Mouse (Mus musculus): ENCODE results near the gene Acot13. TPM values are rescaled to one million over a fixed set of nuclear protein-coding genes. Genes with fewer than 3 reads are reported as not detected.

The Acot13 gene
- total RNA-seq (2014; rRNA removed), result 25.0 and 29.1 TPM in 2 replicates
- 74.2 and 79.4 TPM in 2 replicates for polyA plus RNA-seq (2015; fragmentation: Nextera tagmentation; extraction: Ambion mirVana)

DNA sequence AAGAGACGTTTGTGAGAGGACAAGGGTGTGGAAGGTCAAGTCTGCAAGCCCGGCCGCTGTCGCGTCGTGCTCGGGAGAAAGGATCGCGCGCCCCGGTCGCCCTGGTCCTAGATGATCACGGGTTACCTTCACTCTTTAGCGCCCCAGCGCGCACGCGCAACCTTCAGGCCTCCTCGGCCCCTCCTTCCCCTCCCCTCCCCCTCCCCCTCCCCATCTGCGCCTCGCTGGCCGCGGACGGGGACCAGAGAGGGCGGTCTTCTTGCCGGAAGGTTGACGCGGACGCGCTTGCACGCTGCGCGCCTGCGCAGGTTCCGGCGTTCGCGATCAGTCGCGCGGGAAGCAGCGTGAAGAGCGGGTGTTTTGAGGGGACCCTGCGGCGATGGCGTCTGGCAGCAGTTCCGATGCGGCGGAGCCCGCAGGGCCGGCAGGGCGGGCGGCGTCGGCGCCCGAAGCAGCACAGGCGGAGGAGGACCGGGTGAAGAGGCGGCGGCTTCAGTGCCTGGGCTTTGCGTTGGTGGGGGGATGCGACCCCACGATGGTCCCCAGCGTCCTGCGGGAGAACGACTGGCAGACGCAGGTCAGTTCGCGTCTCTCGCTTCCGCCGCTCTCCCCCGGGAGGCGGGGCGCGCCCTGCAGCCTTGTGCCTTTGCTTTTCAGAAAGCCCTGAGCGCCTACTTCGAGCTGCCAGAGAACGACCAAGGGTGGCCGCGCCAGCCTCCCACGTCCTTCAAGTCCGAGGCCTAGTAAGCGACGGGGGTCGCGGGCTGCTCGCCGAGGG lies at the start of gene Acot13, which contains the start of gene Tdp2:
TSS of gene Acot13 (minus strand) at position 188 of the 778 bp plus-strand sequence.
TSS of gene Tdp2 (plus strand) at position 327 of the 778 bp plus-strand sequence.
- Histone ChIP-seq H3K4me3 (ENCODE audit: low read depth, low read length) (peak within 1 kb of the TSS; percentile 64), H3K9me3 (ENCODE audit: low read length) (no peaks in the 10 kb centered on the region), H3K4me1 (ENCODE audit: insufficient read depth) (peaks cover 21% of the 10 kb centered on the region; the same call in 1 of the 2 replicates), H3K27ac (ENCODE audit: low read depth, low read length) (peak within 1 kb of the TSS; percentile 86), H3K36me3 (ENCODE audit: insufficient read depth) (no peaks in the 10 kb centered on the region; the same call in 1 of the 2 replicates), H3K27me3 (ENCODE audit: insufficient read depth, low read length) (no peaks in the 10 kb centered on the region), H3K4me2 (ENCODE audit: low read depth) (peak within 1 kb of the TSS; percentile 83), H3K9ac (peak within 1 kb of the TSS; percentile 90)
- WGBS, result 1% methylated on average over 90 of the region's 90 CpGs
- peak; percentile 98 for DNase-seq
- TF ChIP-seq CTCF (IDR thresholded peaks at IDR 0.05; ENCODE audit: low read depth), result peak; percentile 27; the same call in 1 of the 2 replicates
- peak; percentile 99 for ATAC-seq

DNA sequence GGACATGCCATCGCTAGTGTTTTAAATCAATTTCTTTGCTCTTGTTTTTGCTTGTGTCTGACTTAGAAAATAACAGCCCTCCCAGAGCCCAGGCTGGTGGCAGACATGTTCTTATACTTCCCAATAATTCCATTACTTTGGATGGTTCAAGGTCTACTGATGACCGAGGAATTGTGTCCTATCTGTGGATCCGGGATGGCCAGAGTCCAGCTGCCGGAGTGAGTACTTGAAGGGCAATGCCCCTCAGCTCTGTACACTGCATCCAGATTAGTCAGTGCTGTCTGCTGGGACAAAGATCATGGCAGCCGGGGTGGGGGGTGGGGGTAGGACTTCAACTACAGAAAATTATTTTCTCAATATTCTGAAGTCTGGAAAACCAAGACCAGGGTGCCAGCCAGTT lies 49.4 kb upstream of the Acot13 start:
- H3K27ac ChIP-seq (ENCODE audit: low read depth, low read length), result no peak overlapping the region
- 95% methylated on average over 5 of the region's 5 CpGs for WGBS
- no peak overlapping the region for H3K4me3 ChIP-seq (ENCODE audit: low read depth, low read length)
- no peak overlapping the region for H3K9ac ChIP-seq
- no peaks in the 10 kb centered on the region for H3K4me1 ChIP-seq (ENCODE audit: insufficient read depth)
- H3K36me3 ChIP-seq (ENCODE audit: insufficient read depth), result peaks cover 11% of the 10 kb centered on the region
- H3K4me2 ChIP-seq (ENCODE audit: low read depth), result no peak overlapping the region
- H3K9me3 ChIP-seq (ENCODE audit: low read length), result peaks cover 4% of the 10 kb centered on the region; the same call in 1 of the 2 replicates
- TF ChIP-seq CTCF (IDR thresholded peaks at IDR 0.05; ENCODE audit: low read depth), result no peak
- ATAC-seq, result no peak
- no peak for DNase-seq
- H3K27me3 ChIP-seq (ENCODE audit: insufficient read depth, low read length), result no peaks in the 10 kb centered on the region

DNA sequence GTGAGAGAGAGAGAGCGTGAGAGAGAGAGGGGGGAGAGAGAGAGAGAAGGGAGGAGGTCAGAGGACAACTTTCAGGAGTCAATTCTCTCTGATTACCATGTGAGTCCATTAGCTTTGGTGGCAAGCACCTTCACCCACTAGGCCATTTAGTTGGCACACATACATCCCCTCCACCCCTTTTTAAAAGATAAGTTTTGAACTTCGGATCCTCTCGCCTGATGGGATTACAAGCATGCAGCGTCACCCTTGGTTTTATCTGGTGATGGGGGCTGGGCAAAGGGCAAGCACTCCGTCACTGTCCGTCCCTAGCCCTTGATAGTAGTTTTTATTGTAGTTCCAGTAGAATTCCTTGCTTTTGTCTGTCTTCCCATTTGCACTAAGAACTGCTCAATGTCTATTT lies 48.9 kb upstream of the Acot13 start:
- DNase-seq, result no peak
- no peak overlapping the region for H3K4me3 ChIP-seq (ENCODE audit: low read depth, low read length)
- H3K27me3 ChIP-seq (ENCODE audit: insufficient read depth, low read length), result no peaks in the 10 kb centered on the region
- WGBS, result 88% methylated on average over 6 of the region's 6 CpGs
- peaks cover 11% of the 10 kb centered on the region for H3K36me3 ChIP-seq (ENCODE audit: insufficient read depth)
- H3K9ac ChIP-seq, result no peak overlapping the region
- TF ChIP-seq CTCF (IDR thresholded peaks at IDR 0.05; ENCODE audit: low read depth), result no peak
- no peak overlapping the region for H3K27ac ChIP-seq (ENCODE audit: low read depth, low read length)
- peaks cover 4% of the 10 kb centered on the region; the same call in 1 of the 2 replicates for H3K9me3 ChIP-seq (ENCODE audit: low read length)
- no peak overlapping the region for H3K4me2 ChIP-seq (ENCODE audit: low read depth)
- no peaks in the 10 kb centered on the region for H3K4me1 ChIP-seq (ENCODE audit: insufficient read depth)
- ATAC-seq, result no peak

DNA sequence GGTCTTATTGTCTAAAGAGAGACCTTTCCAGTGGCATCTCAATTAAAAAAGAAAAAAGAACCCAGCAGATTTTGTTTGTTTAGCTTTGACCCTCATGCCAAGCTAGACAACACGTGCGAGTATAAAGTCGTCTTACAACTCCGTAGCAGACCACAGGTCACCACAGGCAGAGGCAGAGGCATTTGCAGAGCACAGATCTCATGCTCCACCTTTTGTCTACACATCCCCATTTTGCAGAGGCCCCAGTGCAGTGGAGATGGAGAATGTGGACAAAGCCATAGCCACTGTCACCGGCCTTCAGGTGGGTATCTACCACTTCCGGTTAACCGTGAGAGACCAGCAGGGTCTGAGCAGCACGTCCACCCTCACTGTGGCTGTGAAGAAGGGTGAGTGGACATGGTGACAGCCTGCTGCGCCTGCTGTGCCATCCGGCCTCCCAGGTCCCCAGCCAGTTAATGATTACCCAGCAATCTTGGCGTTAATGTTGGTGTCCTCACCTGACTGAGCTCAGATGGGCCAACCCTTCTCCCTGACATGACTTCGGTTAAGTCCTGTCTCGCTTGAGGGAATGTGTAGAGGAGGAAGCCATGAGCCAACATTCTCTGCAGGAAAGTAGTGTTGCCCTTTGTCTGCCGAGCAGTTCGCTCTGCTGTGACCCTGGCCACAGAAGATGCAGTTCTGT lies 48.2 kb upstream of the Acot13 start:
- H3K9ac ChIP-seq, result no peak overlapping the region
- peaks cover 4% of the 10 kb centered on the region; the same call in 1 of the 2 replicates for H3K9me3 ChIP-seq (ENCODE audit: low read length)
- no peaks in the 10 kb centered on the region for H3K27me3 ChIP-seq (ENCODE audit: insufficient read depth, low read length)
- 92% methylated on average over 15 of the region's 15 CpGs for WGBS
- TF ChIP-seq CTCF (IDR thresholded peaks at IDR 0.05; ENCODE audit: low read depth), result no peak
- ATAC-seq, result no peak
- H3K36me3 ChIP-seq (ENCODE audit: insufficient read depth), result peaks cover 11% of the 10 kb centered on the region
- no peak for DNase-seq
- H3K4me2 ChIP-seq (ENCODE audit: low read depth), result no peak overlapping the region
- no peak overlapping the region for H3K4me3 ChIP-seq (ENCODE audit: low read depth, low read length)
- no peak overlapping the region for H3K27ac ChIP-seq (ENCODE audit: low read depth, low read length)
- H3K4me1 ChIP-seq (ENCODE audit: insufficient read depth), result no peaks in the 10 kb centered on the region

DNA sequence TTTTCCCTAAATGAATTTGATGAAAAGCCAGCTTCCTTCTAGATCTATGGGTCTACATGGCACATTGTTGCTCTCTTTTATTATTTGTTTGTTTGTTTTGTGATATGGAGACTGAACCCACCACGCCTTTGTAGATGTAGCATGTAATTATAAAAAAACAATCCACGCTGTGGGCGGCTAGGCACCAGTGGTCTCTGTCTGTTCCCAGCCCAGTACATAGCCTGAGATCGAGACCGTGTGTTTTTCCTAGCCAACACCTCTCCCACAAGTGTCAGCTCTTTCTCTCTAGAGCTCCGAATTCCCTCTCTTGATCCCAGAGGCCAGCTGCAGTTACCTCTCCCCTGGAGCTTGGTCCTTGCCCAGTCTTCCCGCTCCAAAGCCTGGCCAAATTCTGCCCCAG lies 36.9 kb upstream of the Acot13 start:
- no peaks in the 10 kb centered on the region for H3K27me3 ChIP-seq (ENCODE audit: insufficient read depth, low read length)
- no peak overlapping the region for H3K4me2 ChIP-seq (ENCODE audit: low read depth)
- DNase-seq (no peak), ATAC-seq (no peak)
- peaks cover 17% of the 10 kb centered on the region; the same call in 1 of the 2 replicates for H3K36me3 ChIP-seq (ENCODE audit: insufficient read depth)
- WGBS, result 85% methylated on average over 7 of the region's 7 CpGs
- H3K27ac ChIP-seq (ENCODE audit: low read depth, low read length), result no peak overlapping the region
- H3K9me3 ChIP-seq (ENCODE audit: low read length), result no peaks in the 10 kb centered on the region
- H3K4me1 ChIP-seq (ENCODE audit: insufficient read depth), result no peaks in the 10 kb centered on the region
- no peak overlapping the region for H3K4me3 ChIP-seq (ENCODE audit: low read depth, low read length)
- no peak overlapping the region for H3K9ac ChIP-seq
- TF ChIP-seq CTCF (IDR thresholded peaks at IDR 0.05; ENCODE audit: low read depth), result no peak

DNA sequence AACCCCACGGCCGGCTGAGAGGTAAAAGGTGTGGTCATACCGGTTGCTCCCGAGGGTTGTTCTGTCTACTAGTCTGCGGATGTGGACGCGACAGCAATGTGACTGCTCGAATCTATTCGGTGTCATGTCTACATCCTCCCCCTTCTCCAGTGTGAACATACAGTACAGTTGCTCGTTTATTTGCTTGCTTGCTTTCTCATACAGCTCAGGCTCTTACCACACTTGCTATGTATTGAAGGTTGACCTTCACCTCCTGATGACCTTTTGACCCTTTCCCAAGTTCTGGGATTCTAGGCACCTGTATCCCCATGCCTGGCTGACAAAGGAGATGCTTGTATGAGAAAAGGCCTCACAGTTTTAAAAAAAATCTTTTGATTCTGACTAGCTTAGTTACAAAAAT lies 36.4 kb upstream of the Acot13 start:
- H3K4me1 ChIP-seq (ENCODE audit: insufficient read depth), result no peaks in the 10 kb centered on the region
- no peaks in the 10 kb centered on the region for H3K9me3 ChIP-seq (ENCODE audit: low read length)
- no peak for DNase-seq
- WGBS, result 95% methylated on average over 10 of the region's 10 CpGs
- no peak overlapping the region for H3K4me2 ChIP-seq (ENCODE audit: low read depth)
- no peak overlapping the region for H3K9ac ChIP-seq
- no peak for ATAC-seq
- H3K4me3 ChIP-seq (ENCODE audit: low read depth, low read length), result no peak overlapping the region
- peaks cover 17% of the 10 kb centered on the region; the same call in 1 of the 2 replicates for H3K36me3 ChIP-seq (ENCODE audit: insufficient read depth)
- TF ChIP-seq CTCF (IDR thresholded peaks at IDR 0.05; ENCODE audit: low read depth), result no peak
- H3K27me3 ChIP-seq (ENCODE audit: insufficient read depth, low read length), result no peaks in the 10 kb centered on the region
- no peak overlapping the region for H3K27ac ChIP-seq (ENCODE audit: low read depth, low read length)

All from forebrain, postnatal 0 days (tissue).